ENCODE assay signal across 10 mouse cellular contexts in genomic region chr4:139771125-139771631, GRCm38 (mm10).
DNase-seq lines count a peak whose midpoint lies in the region; ATAC-seq lines count a peak whose summit lies in the region.
"Had no signal": no experiment of that assay in that cellular context is flagged by ENCODE, and none has a peak within 500 bp of the region (broad histone marks: within the 10 kb centered on the region; RNA-seq: fewer than 3 reads in every experiment).

No protein-coding gene starts in this region.

- peaks cover 88% of the 10 kb centered on the region for H3K27me3 ChIP-seq in hindbrain, embryonic 10.5 days (ENCODE audit: insufficient read depth, poor library complexity, severe bottlenecking)
- H3K27me3 ChIP-seq in hindbrain, embryonic 14.5 days (ENCODE audit: control insufficient read depth, insufficient read depth, low read length) = peaks cover 9% of the 10 kb centered on the region
- peaks cover 56% of the 10 kb centered on the region for H3K27me3 ChIP-seq in embryonic facial prominence, embryonic 13.5 days
- peaks cover 88% of the 10 kb centered on the region for H3K27me3 ChIP-seq in limb, embryonic 10.5 days (ENCODE audit: low read depth, poor library complexity, severe bottlenecking)
- H3K27me3 ChIP-seq in neural tube, embryonic 13.5 days = peaks cover 26% of the 10 kb centered on the region

- peak overlapping the region; percentile 69 for H3K27ac ChIP-seq in hindbrain, embryonic 10.5 days
- no peak overlapping the region for H3K27ac ChIP-seq in hindbrain, embryonic 14.5 days
- no peak overlapping the region for H3K27ac ChIP-seq in embryonic facial prominence, embryonic 13.5 days
- H3K27ac ChIP-seq in limb, embryonic 10.5 days = peak overlapping the region; percentile 34; the same call in 1 of the 2 replicates
- no peak overlapping the region for H3K27ac ChIP-seq in neural tube, embryonic 13.5 days (replicated peaks)

- DNase-seq in hindbrain, embryonic 10.5 days (ENCODE audit: low spot score) = peak; percentile 42
- no peak for DNase-seq in hindbrain, embryonic 14.5 days (ENCODE audit: low spot score)
- DNase-seq in limb, embryonic 10.5 days (ENCODE audit: low spot score) = no peak
- no peak for DNase-seq in kidney, postnatal 36 days
- no peak for DNase-seq in MN1 (ENCODE audit: low spot score)
- DNase-seq: cerebellum, adult 8-10 months; thymus, adult 18-20 months had no signal

- no peak overlapping the region for H3K9ac ChIP-seq in hindbrain, embryonic 14.5 days
- H3K9ac ChIP-seq in embryonic facial prominence, embryonic 13.5 days = no peak overlapping the region
- H3K9ac ChIP-seq in neural tube, embryonic 13.5 days = no peak overlapping the region

- H3K36me3 ChIP-seq in hindbrain, embryonic 10.5 days = peaks cover 33% of the 10 kb centered on the region
- H3K36me3 ChIP-seq in hindbrain, embryonic 14.5 days (replicated peaks; ENCODE audit: control insufficient read depth, insufficient read depth) = no peaks in the 10 kb centered on the region
- no peaks in the 10 kb centered on the region for H3K36me3 ChIP-seq in embryonic facial prominence, embryonic 13.5 days
- H3K36me3 ChIP-seq in limb, embryonic 10.5 days = no peaks in the 10 kb centered on the region
- no peaks in the 10 kb centered on the region for H3K36me3 ChIP-seq in neural tube, embryonic 13.5 days

- H3K4me1 ChIP-seq in hindbrain, embryonic 10.5 days (replicated peaks) = peaks cover 62% of the 10 kb centered on the region
- peaks cover 5% of the 10 kb centered on the region for H3K4me1 ChIP-seq in hindbrain, embryonic 14.5 days (replicated peaks; ENCODE audit: control insufficient read depth, insufficient read depth, low read length)
- peaks cover 19% of the 10 kb centered on the region for H3K4me1 ChIP-seq in embryonic facial prominence, embryonic 13.5 days
- peaks cover 42% of the 10 kb centered on the region for H3K4me1 ChIP-seq in limb, embryonic 10.5 days
- peaks cover 35% of the 10 kb centered on the region for H3K4me1 ChIP-seq in neural tube, embryonic 13.5 days (replicated peaks)

- H3K4me3 ChIP-seq in hindbrain, embryonic 10.5 days = peak overlapping the region; percentile 20
- no peak overlapping the region for H3K4me3 ChIP-seq in hindbrain, embryonic 14.5 days (replicated peaks; ENCODE audit: low read length)
- no peak overlapping the region for H3K4me3 ChIP-seq in embryonic facial prominence, embryonic 13.5 days
- 0 out of 2 replicates have a peak overlapping the region, but pooled peaks have one; percentile 8 for H3K4me3 ChIP-seq in limb, embryonic 10.5 days
- H3K4me3 ChIP-seq in neural tube, embryonic 13.5 days = no peak overlapping the region

- H3K9me3 ChIP-seq in hindbrain, embryonic 10.5 days = no peaks in the 10 kb centered on the region
- no peaks in the 10 kb centered on the region for H3K9me3 ChIP-seq in hindbrain, embryonic 14.5 days (ENCODE audit: control insufficient read depth, low read length)
- H3K9me3 ChIP-seq in embryonic facial prominence, embryonic 13.5 days = no peaks in the 10 kb centered on the region
- H3K9me3 ChIP-seq in limb, embryonic 10.5 days (replicated peaks) = no peaks in the 10 kb centered on the region
- no peaks in the 10 kb centered on the region for H3K9me3 ChIP-seq in neural tube, embryonic 13.5 days

- no peak overlapping the region for H3K4me2 ChIP-seq in hindbrain, embryonic 14.5 days (replicated peaks)
- H3K4me2 ChIP-seq in embryonic facial prominence, embryonic 13.5 days = no peak overlapping the region
- no peak overlapping the region for H3K4me2 ChIP-seq in neural tube, embryonic 13.5 days
- H3K4me2 ChIP-seq: liver, embryonic 11.5 days had no signal

- WGBS in hindbrain, embryonic 10.5 days = 7% methylated on average over 9 of the region's 9 CpGs
- 7% methylated on average over 9 of the region's 9 CpGs for WGBS in hindbrain, embryonic 14.5 days
- 13% methylated on average over 9 of the region's 9 CpGs for WGBS in embryonic facial prominence, embryonic 13.5 days
- WGBS in limb, embryonic 10.5 days = 10% methylated on average over 9 of the region's 9 CpGs
- WGBS in neural tube, embryonic 13.5 days = 7% methylated on average over 9 of the region's 9 CpGs

- no peak for ATAC-seq in hindbrain, embryonic 14.5 days (ENCODE audit: low FRiP score)
- 0 out of 2 replicates have a peak, but pooled peaks have one; percentile 54 for ATAC-seq in embryonic facial prominence, embryonic 13.5 days (ENCODE audit: insufficient number of reproducible peaks, insufficient read depth, low FRiP score, low TSS enrichment, low read depth)
- 0 out of 2 replicates have a peak, but pooled peaks have one; percentile 29 for ATAC-seq in neural tube, embryonic 13.5 days (ENCODE audit: low read depth)

Comparison
In these comparisons a context has a peak if more than half of its experiments do, and no peak if none do; other contexts are left out.
1. H3K27ac ChIP-seq: peak in hindbrain, embryonic 10.5 days (single experiment) and limb, embryonic 10.5 days (single experiment); none in hindbrain, embryonic 14.5 days (single experiment), embryonic facial prominence, embryonic 13.5 days (single experiment) and neural tube, embryonic 13.5 days (single experiment).
2. H3K4me3 ChIP-seq: peak in hindbrain, embryonic 10.5 days (single experiment) and limb, embryonic 10.5 days (single experiment); none in hindbrain, embryonic 14.5 days (single experiment), embryonic facial prominence, embryonic 13.5 days (single experiment) and neural tube, embryonic 13.5 days (single experiment).